Mouse (Mus musculus) NIH3T3 (cell line): ENCODE measurements around the gene Olfr70.

Experiments
- DNase-seq: peaks from one replicate; pipeline ENCODE4 v3.0.0-alpha.2; 2012; ENCODE audit warnings: low read depth

The Olfr70 gene

GRCm38 (mm10) chr4:43711821-43712220, 11.2 kb upstream of the Olfr70 start:
- DNase-seq = peak; percentile 87

GRCm38 (mm10) chr4:43709869-43710268, 9.3 kb upstream of the Olfr70 start, which contains the start of gene Olfr71:
TSS of gene Olfr71 (minus strand) at chr4:43710255.
- no peak for DNase-seq

- no peak for DNase-seq
These were observed 5.4 kb upstream of the Olfr70 start for GRCm38 (mm10) chr4:43705991-43706390.

GRCm38 (mm10) chr4:43703851-43704250, 3.2 kb upstream of the Olfr70 start:
- DNase-seq = no peak

- no peak for DNase-seq
These were observed 2.8 kb upstream of the Olfr70 start for GRCm38 (mm10) chr4:43703439-43703838.

GRCm38 (mm10) chr4:43696561-43696960, 4.0 kb downstream of the Olfr70 start:
- DNase-seq = no peak

- DNase-seq = peak; percentile 44
These were observed 5.3 kb downstream of the Olfr70 start for GRCm38 (mm10) chr4:43695249-43695671.

- no peak for DNase-seq
These were observed 6.0 kb downstream of the Olfr70 start for GRCm38 (mm10) chr4:43694439-43695248.

- peak; percentile 77 for DNase-seq
These were observed 6.8 kb downstream of the Olfr70 start for GRCm38 (mm10) chr4:43693806-43694241.

- DNase-seq = no peak
These were observed 9.6 kb downstream of the Olfr70 start for GRCm38 (mm10) chr4:43691026-43691425.

- no peak for DNase-seq
These were observed 10.6 kb downstream of the Olfr70 start for GRCm38 (mm10) chr4:43690021-43690420.

- DNase-seq = peak; percentile 84
These were observed 21.1 kb downstream of the Olfr70 start for GRCm38 (mm10) chr4:43679416-43680043.

- DNase-seq = no peak
These were observed 22.1 kb downstream of the Olfr70 start for GRCm38 (mm10) chr4:43678541-43678940.

- DNase-seq = no peak
These were observed 25.0 kb downstream of the Olfr70 start for GRCm38 (mm10) chr4:43675608-43676007.

- DNase-seq = no peak
These were observed 25.6 kb downstream of the Olfr70 start for GRCm38 (mm10) chr4:43674974-43675373.

- DNase-seq = no peak
These were observed 26.9 kb downstream of the Olfr70 start for GRCm38 (mm10) chr4:43673703-43674102.

- peak; percentile 95 for DNase-seq
These were observed 28.5 kb downstream of the Olfr70 start for GRCm38 (mm10) chr4:43672070-43672469.

GRCm38 (mm10) chr4:43669428-43669794, 31.2 kb downstream of the Olfr70 start:
- DNase-seq = no peak

GRCm38 (mm10) chr4:43668782-43669427, 31.7 kb downstream of the Olfr70 start, which contains the start of the genes Tmem8b and Fam221b:
TSS of gene Tmem8b (plus strand) at chr4:43668971.
TSS of gene Fam221b (minus strand) at chr4:43669145.
- peak; percentile 90 for DNase-seq

- DNase-seq = peak; percentile 44
These were observed 34.2 kb downstream of the Olfr70 start for GRCm38 (mm10) chr4:43666412-43666811.

- DNase-seq = peak; percentile 26
These were observed 43.5 kb downstream of the Olfr70 start for GRCm38 (mm10) chr4:43657146-43657545.

GRCm38 (mm10) chr4:43656339-43657109, 44.1 kb downstream of the Olfr70 start, which contains the start of gene Hint2:
TSS of gene Hint2 (minus strand) at chr4:43656466.
- peak; percentile 95 for DNase-seq
